Mouse (Mus musculus) fat pad, adult 2 months (tissue): Measurements from ENCODE around the gene Adamts13.

Experiments
- DNase-seq: peaks from one replicate; pipeline ENCODE4 v3.0.0-alpha.2; 2011; ENCODE audit warnings: low read depth, low spot score; ENCODE audit errors: extremely low read depth

Adamts13 gene

DNA sequence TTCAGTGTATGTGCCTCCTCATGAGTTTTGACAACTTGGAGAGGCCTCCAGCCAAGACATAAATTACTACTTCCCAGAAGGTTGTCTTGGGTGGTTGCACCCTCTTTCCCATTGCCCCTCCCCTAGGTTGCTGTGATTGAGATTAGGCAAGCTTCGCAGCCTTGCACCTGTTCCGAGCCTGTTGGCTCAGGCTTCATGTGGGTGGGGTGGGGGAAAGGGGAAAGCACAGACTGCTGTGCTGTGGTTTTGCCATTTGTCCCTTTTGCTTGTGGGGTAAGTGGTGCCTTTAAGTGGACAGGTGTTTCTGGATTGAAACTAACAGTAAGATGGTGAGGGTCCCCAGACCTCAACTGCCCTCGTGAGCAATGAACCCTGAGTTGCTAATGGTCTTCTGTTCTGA lies 62.8 kb downstream of the Adamts13 start:
- no peak for DNase-seq

- DNase-seq = no peak
Measured at GRCm38 (mm10) chr2:27037008-27037407, 63.8 kb downstream of the Adamts13 start.

DNA sequence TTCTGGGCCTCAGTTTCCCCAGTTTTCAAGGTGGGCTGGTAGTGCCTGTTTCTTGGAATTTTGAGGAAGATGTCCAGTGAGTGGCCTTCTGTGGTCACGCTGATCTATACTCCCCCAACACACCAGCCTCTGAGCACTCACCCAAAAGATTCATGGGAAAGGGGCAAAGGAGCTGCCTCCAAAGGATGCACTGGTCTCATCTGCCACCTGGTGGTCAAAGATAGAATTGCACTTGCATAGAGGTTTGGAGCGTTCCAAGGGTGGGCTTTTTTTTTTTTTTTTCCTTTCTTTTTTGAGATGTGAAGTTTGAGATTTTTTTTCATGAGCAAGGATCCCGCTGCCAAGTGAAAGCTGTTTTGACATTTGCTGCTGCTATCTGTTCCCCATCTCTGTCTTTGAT lies 65.4 kb downstream of the Adamts13 start:
- DNase-seq = no peak

DNA sequence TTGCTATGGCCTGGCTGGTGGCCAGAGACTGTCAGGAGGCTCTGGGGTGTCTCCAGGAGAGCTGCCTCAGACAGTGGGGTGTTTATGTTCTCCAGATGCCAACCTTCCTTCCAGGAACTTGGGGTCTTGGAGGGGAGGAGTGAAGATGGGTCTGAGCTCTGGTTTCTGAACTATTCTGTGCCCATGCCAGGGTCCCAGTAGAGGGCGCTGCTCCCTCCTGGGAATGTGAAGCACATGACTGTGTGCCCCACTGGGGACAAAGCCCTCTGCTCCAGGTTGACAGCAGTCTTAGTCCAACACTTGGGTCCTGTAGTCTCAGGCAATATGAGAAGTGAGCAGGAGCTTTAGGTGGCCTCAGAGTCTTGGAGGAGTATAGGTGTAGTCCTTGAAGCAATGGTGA lies 66.1 kb downstream of the Adamts13 start:
- DNase-seq = no peak

- peak; percentile 92 for DNase-seq
Measured at GRCm38 (mm10) chr2:27042131-27042844, 69.1 kb downstream of the Adamts13 start.

DNA sequence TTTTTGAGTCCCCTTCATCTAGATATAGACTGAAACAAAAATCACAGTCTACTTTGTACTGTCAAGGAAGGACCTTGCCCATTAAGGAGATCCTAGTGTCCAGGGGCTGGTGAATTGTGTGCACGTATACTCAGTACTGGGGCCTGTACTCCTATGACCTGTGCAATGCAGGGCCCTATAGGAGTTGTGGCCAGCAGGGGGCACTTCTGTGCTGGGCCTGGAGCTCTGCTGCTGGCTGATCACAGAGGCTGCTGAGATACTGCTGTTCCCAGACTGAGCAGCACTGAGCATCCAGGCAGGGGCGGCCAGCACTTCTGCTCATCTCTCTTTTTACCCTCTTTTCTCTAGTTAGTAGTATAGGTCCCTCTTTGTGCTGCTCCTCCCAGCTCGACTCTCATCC lies 70.2 kb downstream of the Adamts13 start:
- DNase-seq = no peak

- DNase-seq = no peak
Measured at GRCm38 (mm10) chr2:27044166-27044565, 71.0 kb downstream of the Adamts13 start.

- no peak for DNase-seq
Measured at GRCm38 (mm10) chr2:27044641-27045040, 71.4 kb downstream of the Adamts13 start.

- DNase-seq = no peak
Measured at GRCm38 (mm10) chr2:27045979-27046770, 73.0 kb downstream of the Adamts13 start.

GRCm38 (mm10) chr2:27049408-27049807 lies 76.2 kb downstream of the Adamts13 start:
- no peak for DNase-seq

DNA sequence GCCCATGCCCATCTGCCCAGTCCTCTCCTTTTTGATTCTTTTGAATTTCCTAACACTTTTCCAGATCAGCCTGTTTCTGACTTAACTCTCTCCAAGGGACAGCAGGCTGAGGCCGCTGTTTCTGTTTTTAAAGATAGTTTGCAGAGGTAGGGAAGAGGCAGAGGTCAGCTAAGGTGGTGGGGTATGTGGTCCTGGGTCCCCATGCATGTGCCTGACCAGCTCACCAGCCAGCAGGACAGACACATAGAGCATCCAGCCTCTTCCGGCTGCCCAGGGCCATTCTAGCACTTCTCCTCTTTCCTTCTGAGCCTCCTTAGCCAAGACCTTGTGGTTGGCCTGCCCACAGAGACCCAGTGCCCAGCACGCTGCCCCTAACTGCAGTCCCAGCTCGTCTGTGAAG lies 85.0 kb downstream of the Adamts13 start:
- no peak for DNase-seq

GRCm38 (mm10) chr2:27058751-27059150 lies 85.5 kb downstream of the Adamts13 start:
- no peak for DNase-seq

DNA sequence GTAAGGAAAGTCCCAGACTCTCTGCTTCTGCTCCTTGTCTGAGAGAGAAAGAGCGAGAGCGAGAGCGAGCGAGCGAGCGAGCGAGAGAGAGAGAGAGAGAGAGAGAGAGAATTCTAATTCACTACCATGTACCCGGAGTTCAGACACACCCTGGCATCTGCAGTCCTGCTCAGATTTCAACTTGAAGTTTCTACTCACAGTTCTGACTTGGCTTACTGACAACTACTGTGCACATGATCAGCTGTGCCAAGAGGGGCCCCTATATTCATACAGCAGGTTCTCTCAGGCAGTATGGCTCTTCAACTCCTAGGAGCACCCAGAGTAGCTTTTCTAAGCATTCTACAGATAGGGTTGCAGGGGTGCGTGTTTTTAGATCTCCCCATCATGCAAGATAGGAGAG lies 86.0 kb downstream of the Adamts13 start:
- DNase-seq = no peak
